Mouse (Mus musculus) forebrain, embryonic 11.5 days (tissue): ENCODE measurements around the gene Clic1. TPM values are rescaled to one million over a fixed set of nuclear protein-coding genes. Genes with fewer than 3 reads are reported as not detected.

Experiments used
- ATAC-seq: fragments of 200-750 bp; cut with Nextera tagmentation; replicated peaks from 2 replicates; pipeline ENCODE4 v1.8.0; 2017; ENCODE audit warnings: moderate TSS enrichment; ENCODE audit not compliant: low FRiP score
- DNase-seq: peaks from one replicate; pipeline ENCODE4 v3.0.0-alpha.2; 2017; ENCODE audit warnings: low spot score
- H3K27ac ChIP-seq: fragments of 300-500 bp; sonication (generic); 2 replicates; pipeline ENCODE4 v1.5.1; 2014; ENCODE audit warnings: low read depth, low read length
- H3K27me3 ChIP-seq: fragments of 300-500 bp; sonication (generic); 2 replicates; pipeline ENCODE4 v1.6.1; 2014; ENCODE audit warnings: mild to moderate bottlenecking, low read length, mixed read lengths; ENCODE audit not compliant: control insufficient read depth, insufficient read depth
- H3K36me3 ChIP-seq: fragments of 300-500 bp; sonication (generic); 2 replicates; pipeline ENCODE4 v1.6.1; 2014; ENCODE audit warnings: mild to moderate bottlenecking, low read length, moderate library complexity, mixed read lengths; ENCODE audit not compliant: control insufficient read depth, insufficient read depth
- H3K4me1 ChIP-seq: fragments of 300-500 bp; sonication (generic); replicated peaks from 2 replicates; pipeline ENCODE4 v1.6.1; 2014; ENCODE audit warnings: low read length, mixed read lengths; ENCODE audit not compliant: control insufficient read depth, insufficient read depth
- H3K4me2 ChIP-seq: fragments of 300-500 bp; sonication (generic); 2 replicates; pipeline ENCODE4 v1.6.1; 2014; ENCODE audit warnings: low read depth, mild to moderate bottlenecking, low read length, moderate library complexity, mixed read lengths; ENCODE audit not compliant: severe bottlenecking
- H3K4me3 ChIP-seq: fragments of 300-500 bp; sonication (generic); 2 replicates; pipeline ENCODE4 v1.5.1; 2014; ENCODE audit warnings: low read depth, low read length
- H3K9ac ChIP-seq: fragments of 300-500 bp; sonication (generic); 2 replicates; pipeline ENCODE4 v1.6.1; 2014; ENCODE audit warnings: low read length
- H3K9me3 ChIP-seq: fragments of 300-500 bp; sonication (generic); 2 replicates; pipeline ENCODE4 v1.6.1; 2016; ENCODE audit warnings: low read length, mixed read lengths; ENCODE audit not compliant: control insufficient read depth
- WGBS: fragments of 180-500 bp; shearing (Covaris S2); extraction: QIAGEN DNeasy Blood & Tissue Kit; methylation state at CpG from one replicate; pipeline ENCODE4 v1.1.7; 2014; 5-methylcytosine and 5-hydroxymethylcytosine counted together
- polyA plus RNA-seq: library from polyadenylated mRNA; unstranded; fragments of >200 nt; fragmentation: Nextera tagmentation; extraction: Ambion mirVana; gene quantifications from 2 replicates; pipeline ENCODE4 v1.2.1, GENCODE M21; 2014

Gene Clic1
- polyA plus RNA-seq, 1 experiment from 2014 or later: 67.7 TPM

DNA sequence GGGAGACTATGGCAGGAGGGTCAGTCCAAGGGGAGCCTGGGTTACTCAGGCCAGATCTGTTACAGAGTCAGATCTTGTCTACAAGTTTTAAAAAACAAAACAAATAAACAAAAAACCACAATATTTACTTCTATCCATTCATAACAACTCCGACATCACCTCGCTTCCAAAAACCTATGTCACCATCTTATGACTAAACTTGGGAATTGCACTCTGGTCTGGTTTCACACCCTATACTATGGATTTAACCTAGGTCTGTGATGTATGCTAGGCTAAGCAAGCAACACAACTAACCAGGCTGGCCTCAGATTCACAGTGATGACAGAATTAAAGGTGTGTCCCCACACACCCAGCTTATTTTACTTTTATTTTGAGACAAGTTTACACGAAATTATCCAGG, 56.8 kb downstream of the Clic1 start:
- 71% methylated on average over 3 of the region's 3 CpGs for WGBS
- Histone ChIP-seq H3K9ac (peak overlapping the region; percentile 53; the same call in 1 of the 2 replicates), H3K4me3 (no peak overlapping the region), H3K27ac (no peak overlapping the region), H3K27me3 (no peaks in the 10 kb centered on the region), H3K9me3 (no peaks in the 10 kb centered on the region), H3K4me2 (peak overlapping the region; percentile 33; the same call in 1 of the 2 replicates), H3K36me3 (peaks cover 7% of the 10 kb centered on the region), H3K4me1 (no peaks in the 10 kb centered on the region)
- no peak for DNase-seq
- no peak for ATAC-seq

DNA sequence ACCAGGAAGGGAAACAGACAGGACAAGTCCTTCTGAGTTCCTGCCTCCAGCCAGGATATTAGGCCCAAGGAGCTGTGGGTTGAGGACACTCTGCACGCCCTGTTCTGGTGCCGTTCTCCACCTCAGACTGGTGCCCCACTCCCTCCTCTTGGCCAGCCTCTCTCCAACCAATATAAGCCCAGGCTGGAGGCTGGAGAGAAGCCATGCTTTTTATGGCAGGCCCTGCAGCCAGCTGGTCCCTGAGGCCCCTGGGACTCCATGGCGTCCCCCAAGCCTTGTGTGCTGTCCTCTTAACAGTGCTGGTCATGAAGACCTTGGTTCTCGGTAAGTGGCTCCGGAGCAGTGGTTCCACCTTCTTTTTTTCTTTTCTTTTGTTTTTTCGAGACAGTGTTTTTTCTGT, 58.3 kb downstream of the Clic1 start, which contains the start of gene Ly6g5c:
TSS of gene Ly6g5c (plus strand) at position 183 of the 400 bp plus-strand sequence.
- Histone ChIP-seq H3K36me3 (no peaks in the 10 kb centered on the region; the same call in 1 of the 2 replicates), H3K4me1 (no peaks in the 10 kb centered on the region), H3K4me3 (no peak within 1 kb of the TSS), H3K9me3 (no peaks in the 10 kb centered on the region), H3K9ac (no peak within 1 kb of the TSS), H3K27ac (no peak within 1 kb of the TSS), H3K27me3 (no peaks in the 10 kb centered on the region), H3K4me2 (no peak within 1 kb of the TSS)
- DNase-seq: no peak
- 90% methylated on average over 6 of the region's 6 CpGs for WGBS
- no peak for ATAC-seq

Other genes starting within 250 kb of the Clic1 start
- not detected in 2 replicates for gene Cyp21a1, start 245.4 kb upstream of the Clic1 start, polyA plus RNA-seq
- 26.3 and 28.3 TPM in 2 replicates for gene Stk19, start 213.0 kb upstream of the Clic1 start, polyA plus RNA-seq
- 78.5 and 84.9 TPM in 2 replicates for gene Dxo, start 212.9 kb upstream of the Clic1 start, polyA plus RNA-seq
- gene Skiv2l, start 199.8 kb upstream of the Clic1 start, polyA plus RNA-seq: 53.1 and 55.1 TPM in 2 replicates
- gene Nelfe, start 199.6 kb upstream of the Clic1 start, polyA plus RNA-seq: 143 and 144 TPM in 2 replicates
- 2.6 and 3.3 TPM in 2 replicates for gene Cfb, start 187.4 kb upstream of the Clic1 start, polyA plus RNA-seq
- gene Zbtb12, start 170.5 kb upstream of the Clic1 start, polyA plus RNA-seq: 2.1 and 2.8 TPM in 2 replicates
- not detected in 2 replicates for gene Gm20547, start 167.9 kb upstream of the Clic1 start, polyA plus RNA-seq
- gene C2, start 151.7 kb upstream of the Clic1 start, polyA plus RNA-seq: 1.1 and 1.7 TPM in 2 replicates
- gene Ehmt2, start 151.5 kb upstream of the Clic1 start, polyA plus RNA-seq: 90.4 and 96.8 TPM in 2 replicates
- gene Slc44a4, start 135.5 kb upstream of the Clic1 start, polyA plus RNA-seq: not detected in 2 replicates
- gene Neu1, start 118.7 kb upstream of the Clic1 start, polyA plus RNA-seq: 12.8 and 13.4 TPM in 2 replicates
- 0.24 TPM in 1 of 2 replicates, not detected in the other for gene Hspa1b, start 90.7 kb upstream of the Clic1 start, polyA plus RNA-seq
- gene Gm20481, start 80.1 kb upstream of the Clic1 start, polyA plus RNA-seq: not detected in 2 replicates
- 1.6 TPM in 2 replicates for gene Hspa1a, start 77.8 kb upstream of the Clic1 start, polyA plus RNA-seq
- 1.7 and 1.8 TPM in 2 replicates for gene Hspa1l, start 77.3 kb upstream of the Clic1 start, polyA plus RNA-seq
- 288 and 292 TPM in 2 replicates for gene Lsm2, start 68.1 kb upstream of the Clic1 start, polyA plus RNA-seq
- 169 and 174 TPM in 2 replicates for gene Vars, start 49.0 kb upstream of the Clic1 start, polyA plus RNA-seq
- 0.15 and 0.27 TPM in 2 replicates for gene Vwa7, start 33.4 kb upstream of the Clic1 start, polyA plus RNA-seq
- gene Sapcd1, start 21.9 kb upstream of the Clic1 start, polyA plus RNA-seq: 4.0 and 4.1 TPM in 2 replicates
- 5.8 and 7.9 TPM in 2 replicates for gene Msh5, start 3.2 kb upstream of the Clic1 start, polyA plus RNA-seq
- gene Ddah2, start 9.1 kb downstream of the Clic1 start, polyA plus RNA-seq: 489 and 543 TPM in 2 replicates
- gene Ly6g6c, start 15.4 kb downstream of the Clic1 start, polyA plus RNA-seq: 0.20 TPM in 1 of 2 replicates, not detected in the other
- 1.3 and 1.6 TPM in 2 replicates for gene Mpig6b, start 16.2 kb downstream of the Clic1 start, polyA plus RNA-seq
- 0.39 and 0.57 TPM in 2 replicates for gene Ly6g6e, start 26.9 kb downstream of the Clic1 start, polyA plus RNA-seq
- gene Ly6g6d, start 28.1 kb downstream of the Clic1 start, polyA plus RNA-seq: 1.7 and 1.8 TPM in 2 replicates
- 0.72 and 0.88 TPM in 2 replicates for gene Ly6g6f, start 35.6 kb downstream of the Clic1 start, polyA plus RNA-seq
- 52.6 and 53.8 TPM in 2 replicates for gene Abhd16a, start 39.3 kb downstream of the Clic1 start, polyA plus RNA-seq
- gene Ly6g5c, start 58.3 kb downstream of the Clic1 start, polyA plus RNA-seq: not detected in 2 replicates
- 1.4 and 1.9 TPM in 2 replicates for gene Ly6g5b, start 65.5 kb downstream of the Clic1 start, polyA plus RNA-seq
- 29.5 and 33.7 TPM in 2 replicates for gene Gpank1, start 71.5 kb downstream of the Clic1 start, polyA plus RNA-seq
- 296 and 297 TPM in 2 replicates for gene Csnk2b, start 72.1 kb downstream of the Clic1 start, polyA plus RNA-seq
- 8.6 and 8.7 TPM in 2 replicates for gene D17H6S53E, start 76.4 kb downstream of the Clic1 start, polyA plus RNA-seq
- gene Apom, start 82.1 kb downstream of the Clic1 start, polyA plus RNA-seq: 0.64 and 0.88 TPM in 2 replicates
- 96.6 and 100 TPM in 2 replicates for gene Bag6, start 85.2 kb downstream of the Clic1 start, polyA plus RNA-seq
- gene Prrc2a, start 114.9 kb downstream of the Clic1 start, polyA plus RNA-seq: 277 and 281 TPM in 2 replicates
- gene Aif1, start 126.1 kb downstream of the Clic1 start, polyA plus RNA-seq: 2.9 and 3.5 TPM in 2 replicates
- gene Lst1, start 138.5 kb downstream of the Clic1 start, polyA plus RNA-seq: 3.8 and 4.7 TPM in 2 replicates
- gene Ltb, start 144.5 kb downstream of the Clic1 start, polyA plus RNA-seq: 0.17 and 0.41 TPM in 2 replicates
- gene Tnf, start 152.0 kb downstream of the Clic1 start, polyA plus RNA-seq: not detected in 2 replicates
- not detected in 2 replicates for gene Lta, start 155.4 kb downstream of the Clic1 start, polyA plus RNA-seq
- 0.85 TPM in 1 of 2 replicates, not detected in the other for gene Gm16181, start 170.9 kb downstream of the Clic1 start, polyA plus RNA-seq
- gene Atp6v1g2, start 183.7 kb downstream of the Clic1 start, polyA plus RNA-seq: 12.1 and 14.2 TPM in 2 replicates
- 4.3 and 5.5 TPM in 2 replicates for gene Nfkbil1, start 185.8 kb downstream of the Clic1 start, polyA plus RNA-seq
- gene Ddx39b, start 191.8 kb downstream of the Clic1 start, polyA plus RNA-seq: 717 and 756 TPM in 2 replicates
- gene H2-D1, start 212.8 kb downstream of the Clic1 start, polyA plus RNA-seq: 45.8 and 51.2 TPM in 2 replicates